Mouse (Mus musculus): Measurements from ENCODE around the gene Mc3r. TPM values are rescaled to one million over a fixed set of nuclear protein-coding genes. Genes with fewer than 3 reads are reported as not detected.

Mc3r gene
- total and polyA plus RNA-seq, 2 experiments from 2014 or later, result not detected

DNA sequence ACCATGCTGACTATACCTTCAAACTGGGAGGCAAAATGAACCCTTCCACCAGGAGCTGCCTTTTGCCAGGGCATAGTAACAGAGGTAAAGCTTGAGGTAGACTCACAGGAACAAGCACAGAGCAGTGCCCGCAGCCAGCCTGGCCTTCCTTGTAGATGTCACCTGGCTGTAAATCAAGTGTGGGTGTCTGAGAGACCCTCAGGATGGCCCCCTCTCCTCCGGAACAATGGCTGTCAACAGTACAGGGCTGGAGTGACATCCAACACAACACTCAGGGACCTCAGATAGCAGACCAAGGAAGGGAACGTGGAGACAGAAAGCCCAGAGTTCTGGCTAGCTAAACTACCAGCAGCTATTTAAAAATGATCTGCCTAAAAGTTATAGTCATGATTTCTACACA, 19.1 kb upstream of the Mc3r start:
- TF ChIP-seq EP300 (IDR thresholded peaks at IDR 0.05; ENCODE audit: low read depth), result no peak
- TF ChIP-seq CTCF (IDR thresholded peaks at IDR 0.05; ENCODE audit: low read depth), result no peak
- DNase-seq (ENCODE audit: low spot score), result peak; percentile 52
- WGBS, result 12% methylated on average over 3 of the region's 3 CpGs
- peak overlapping the region; percentile 14; the same call in 1 of the 2 replicates for H3K4me2 ChIP-seq (ENCODE audit: low read depth, low read length)
- no peaks in the 10 kb centered on the region for H3K9me3 ChIP-seq (replicated peaks; ENCODE audit: control insufficient read depth, low read length)
- no peak overlapping the region for H3K27ac ChIP-seq (ENCODE audit: low read depth)
- H3K36me3 ChIP-seq (replicated peaks; ENCODE audit: control insufficient read depth, insufficient read depth, low read length), result no peaks in the 10 kb centered on the region
- H3K4me1 ChIP-seq (ENCODE audit: control insufficient read depth, insufficient read depth), result 0 out of 2 replicates have a peak, but pooled peaks cover 10% of the 10 kb centered on the region
- H3K9ac ChIP-seq (replicated peaks; ENCODE audit: low read depth, low read length), result no peak overlapping the region
- no peaks in the 10 kb centered on the region for H3K27me3 ChIP-seq (ENCODE audit: control insufficient read depth, insufficient read depth, low read length)
- ATAC-seq (ENCODE audit: insufficient read depth, low read depth), result peak; percentile 88
- no peak overlapping the region for H3K4me3 ChIP-seq (ENCODE audit: low read depth, low read length)

DNA sequence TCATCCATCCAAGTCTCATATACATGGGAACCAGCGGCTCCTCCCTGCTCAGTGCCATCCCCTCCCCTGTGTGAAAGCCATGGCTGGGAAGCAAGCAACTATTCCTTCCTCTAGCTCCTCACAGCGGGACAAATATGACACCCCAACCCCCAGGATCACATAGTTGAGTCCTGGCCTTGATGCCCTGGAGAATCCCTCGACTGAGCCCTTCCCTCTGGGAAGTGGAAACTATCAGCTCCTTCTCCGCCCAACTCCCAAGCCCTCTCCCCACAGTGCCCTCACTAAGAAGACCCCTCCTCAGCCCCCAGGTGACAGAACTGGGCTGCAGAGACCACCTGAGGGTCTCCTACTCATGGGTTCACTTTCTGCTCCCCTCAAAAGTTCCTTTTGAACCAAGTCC, 18.2 kb upstream of the Mc3r start:
- TF ChIP-seq CTCF (IDR thresholded peaks at IDR 0.05; ENCODE audit: low read depth), result no peak
- no peaks in the 10 kb centered on the region for H3K36me3 ChIP-seq (replicated peaks; ENCODE audit: control insufficient read depth, insufficient read depth, low read length)
- no peak overlapping the region for H3K27ac ChIP-seq (ENCODE audit: low read depth)
- H3K4me3 ChIP-seq (ENCODE audit: low read depth, low read length), result no peak overlapping the region
- DNase-seq (ENCODE audit: low spot score) (no peak), ATAC-seq (ENCODE audit: insufficient read depth, low read depth) (no peak)
- no peaks in the 10 kb centered on the region for H3K27me3 ChIP-seq (ENCODE audit: control insufficient read depth, insufficient read depth, low read length)
- H3K9ac ChIP-seq (replicated peaks; ENCODE audit: low read depth, low read length), result no peak overlapping the region
- 45% methylated on average over 4 of the region's 4 CpGs for WGBS
- no peaks in the 10 kb centered on the region for H3K9me3 ChIP-seq (replicated peaks; ENCODE audit: control insufficient read depth, low read length)
- no peak overlapping the region for H3K4me2 ChIP-seq (ENCODE audit: low read depth, low read length)
- H3K4me1 ChIP-seq (ENCODE audit: control insufficient read depth, insufficient read depth), result 0 out of 2 replicates have a peak, but pooled peaks cover 10% of the 10 kb centered on the region

DNA sequence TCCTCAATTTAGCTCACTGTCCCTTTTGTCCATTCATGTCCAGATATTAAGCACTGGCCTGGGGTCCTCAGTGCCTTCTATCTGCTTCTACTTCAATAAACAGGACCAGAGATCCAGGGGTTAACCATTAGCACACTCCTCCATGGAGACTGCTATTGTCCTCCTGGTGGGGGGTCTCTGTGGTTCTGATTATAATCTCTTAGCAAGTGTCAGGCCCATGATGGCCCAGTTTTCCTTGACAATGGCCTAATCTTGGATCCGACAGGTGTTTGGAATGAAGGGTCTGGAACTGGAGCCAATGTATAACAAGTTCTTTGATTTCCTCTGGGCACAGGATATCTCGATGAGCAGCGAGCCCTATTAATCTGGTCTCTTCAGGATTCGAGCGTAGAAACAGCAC, 10.1 kb upstream of the Mc3r start:
- H3K9me3 ChIP-seq (replicated peaks; ENCODE audit: control insufficient read depth, low read length), result no peaks in the 10 kb centered on the region
- H3K36me3 ChIP-seq (replicated peaks; ENCODE audit: control insufficient read depth, insufficient read depth, low read length), result no peaks in the 10 kb centered on the region
- H3K27ac ChIP-seq (ENCODE audit: low read depth), result no peak overlapping the region
- TF ChIP-seq CTCF (IDR thresholded peaks at IDR 0.05; ENCODE audit: low read depth), result no peak
- no peak for TF ChIP-seq EP300 (IDR thresholded peaks at IDR 0.05; ENCODE audit: low read depth)
- H3K4me1 ChIP-seq (ENCODE audit: control insufficient read depth, insufficient read depth), result no peaks in the 10 kb centered on the region
- no peak overlapping the region for H3K4me2 ChIP-seq (ENCODE audit: low read depth, low read length)
- H3K4me3 ChIP-seq (ENCODE audit: low read depth, low read length), result no peak overlapping the region
- 70% methylated on average over 5 of the region's 5 CpGs for WGBS
- no peak overlapping the region for H3K9ac ChIP-seq (replicated peaks; ENCODE audit: low read depth, low read length)
- no peaks in the 10 kb centered on the region for H3K27me3 ChIP-seq (ENCODE audit: control insufficient read depth, insufficient read depth, low read length)
- DNase-seq (ENCODE audit: low spot score), result no peak
- ATAC-seq (ENCODE audit: insufficient read depth, low read depth), result no peak

DNA sequence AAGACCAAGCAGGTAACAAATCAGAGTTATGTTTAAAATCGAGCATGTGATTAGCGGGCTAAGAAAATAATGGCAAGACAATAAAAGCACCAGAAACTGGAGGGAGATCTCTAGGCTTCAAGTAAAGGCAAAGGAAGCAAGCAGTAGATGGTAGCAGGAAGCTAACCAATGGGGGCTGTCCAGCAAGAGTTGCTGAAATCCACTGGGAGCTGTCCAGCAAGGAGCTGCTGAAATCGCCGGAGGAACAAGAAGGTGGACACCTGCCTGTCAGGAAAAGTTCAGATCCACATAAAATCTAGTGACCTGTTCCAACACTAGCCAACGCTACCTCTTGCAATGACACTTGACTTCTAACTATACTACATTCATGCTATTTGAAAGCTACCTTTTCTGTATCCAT, 7.3 kb upstream of the Mc3r start:
- Histone ChIP-seq H3K4me2 (ENCODE audit: low read depth, low read length) (no peak overlapping the region), H3K9ac (replicated peaks; ENCODE audit: low read depth, low read length) (no peak overlapping the region), H3K4me3 (ENCODE audit: low read depth, low read length) (no peak overlapping the region), H3K27me3 (ENCODE audit: control insufficient read depth, insufficient read depth, low read length) (no peaks in the 10 kb centered on the region), H3K27ac (ENCODE audit: low read depth) (no peak overlapping the region), H3K9me3 (replicated peaks; ENCODE audit: control insufficient read depth, low read length) (no peaks in the 10 kb centered on the region), H3K4me1 (ENCODE audit: control insufficient read depth, insufficient read depth) (no peaks in the 10 kb centered on the region), H3K36me3 (replicated peaks; ENCODE audit: control insufficient read depth, insufficient read depth, low read length) (no peaks in the 10 kb centered on the region)
- no peak for TF ChIP-seq EP300 (IDR thresholded peaks at IDR 0.05; ENCODE audit: low read depth)
- TF ChIP-seq CTCF (IDR thresholded peaks at IDR 0.05; ENCODE audit: low read depth), result no peak
- 14% methylated on average over 5 of the region's 5 CpGs for WGBS
- no peak for ATAC-seq (ENCODE audit: insufficient read depth, low read depth)
- peak; percentile 28 for DNase-seq (ENCODE audit: low spot score)

DNA sequence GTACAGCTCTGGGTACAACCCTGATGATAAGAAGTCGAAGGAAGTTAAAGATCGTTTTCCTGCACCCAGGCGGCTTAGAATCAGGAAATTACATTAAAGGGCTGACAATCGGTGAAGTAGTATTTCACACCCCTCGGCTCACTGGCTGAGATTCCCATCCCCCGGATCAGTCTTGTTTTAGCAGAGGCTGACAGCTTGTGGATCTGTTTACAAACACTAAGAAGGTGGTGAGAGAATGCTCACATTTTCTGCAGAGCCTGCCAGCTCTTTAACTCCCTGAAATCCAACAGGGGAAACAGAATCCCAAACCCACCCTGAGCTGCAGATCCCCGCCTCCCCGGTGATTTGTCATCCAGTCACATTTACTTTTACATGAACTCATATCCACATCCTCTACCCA, 2.8 kb upstream of the Mc3r start:
- H3K4me2 ChIP-seq (ENCODE audit: low read depth, low read length), result no peak overlapping the region
- H3K9ac ChIP-seq (replicated peaks; ENCODE audit: low read depth, low read length), result no peak overlapping the region
- WGBS, result 26% methylated on average over 8 of the region's 8 CpGs
- no peaks in the 10 kb centered on the region for H3K9me3 ChIP-seq (replicated peaks; ENCODE audit: control insufficient read depth, low read length)
- H3K4me3 ChIP-seq (ENCODE audit: low read depth, low read length), result no peak overlapping the region
- ATAC-seq (ENCODE audit: insufficient read depth, low read depth), result no peak
- H3K27ac ChIP-seq (ENCODE audit: low read depth), result no peak overlapping the region
- H3K27me3 ChIP-seq (ENCODE audit: control insufficient read depth, insufficient read depth, low read length), result peaks cover 33% of the 10 kb centered on the region
- TF ChIP-seq EP300 (IDR thresholded peaks at IDR 0.05; ENCODE audit: low read depth), result no peak
- H3K36me3 ChIP-seq (replicated peaks; ENCODE audit: control insufficient read depth, insufficient read depth, low read length), result no peaks in the 10 kb centered on the region
- H3K4me1 ChIP-seq (ENCODE audit: control insufficient read depth, insufficient read depth), result no peaks in the 10 kb centered on the region
- DNase-seq (ENCODE audit: low spot score), result no peak

DNA sequence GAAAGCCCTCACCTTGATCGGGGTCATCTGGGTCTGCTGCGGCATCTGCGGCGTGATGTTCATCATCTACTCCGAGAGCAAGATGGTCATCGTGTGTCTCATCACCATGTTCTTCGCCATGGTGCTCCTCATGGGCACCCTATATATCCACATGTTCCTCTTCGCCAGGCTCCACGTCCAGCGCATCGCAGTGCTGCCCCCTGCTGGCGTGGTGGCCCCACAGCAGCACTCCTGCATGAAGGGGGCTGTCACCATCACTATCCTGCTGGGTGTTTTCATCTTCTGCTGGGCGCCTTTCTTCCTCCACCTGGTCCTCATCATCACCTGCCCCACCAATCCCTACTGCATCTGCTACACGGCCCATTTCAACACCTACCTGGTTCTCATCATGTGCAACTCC, 1.0 kb downstream of the Mc3r start:
- ATAC-seq (ENCODE audit: insufficient read depth, low read depth) (no peak), DNase-seq (ENCODE audit: low spot score) (no peak)
- TF ChIP-seq EP300 (IDR thresholded peaks at IDR 0.05; ENCODE audit: low read depth), result no peak
- peak; percentile 41 for TF ChIP-seq CTCF (IDR thresholded peaks at IDR 0.05; ENCODE audit: low read depth)
- Histone ChIP-seq H3K9ac (replicated peaks; ENCODE audit: low read depth, low read length) (no peak overlapping the region), H3K27ac (ENCODE audit: low read depth) (no peak overlapping the region), H3K27me3 (ENCODE audit: control insufficient read depth, insufficient read depth, low read length) (peaks cover 33% of the 10 kb centered on the region), H3K36me3 (replicated peaks; ENCODE audit: control insufficient read depth, insufficient read depth, low read length) (no peaks in the 10 kb centered on the region), H3K4me1 (ENCODE audit: control insufficient read depth, insufficient read depth) (no peaks in the 10 kb centered on the region), H3K4me2 (ENCODE audit: low read depth, low read length) (no peak overlapping the region), H3K9me3 (replicated peaks; ENCODE audit: control insufficient read depth, low read length) (no peaks in the 10 kb centered on the region), H3K4me3 (ENCODE audit: low read depth, low read length) (no peak overlapping the region)
- 67% methylated on average over 14 of the region's 14 CpGs for WGBS
